Mouse (Mus musculus): Measurements from ENCODE around the gene Hps4.

The Hps4 gene

DNA sequence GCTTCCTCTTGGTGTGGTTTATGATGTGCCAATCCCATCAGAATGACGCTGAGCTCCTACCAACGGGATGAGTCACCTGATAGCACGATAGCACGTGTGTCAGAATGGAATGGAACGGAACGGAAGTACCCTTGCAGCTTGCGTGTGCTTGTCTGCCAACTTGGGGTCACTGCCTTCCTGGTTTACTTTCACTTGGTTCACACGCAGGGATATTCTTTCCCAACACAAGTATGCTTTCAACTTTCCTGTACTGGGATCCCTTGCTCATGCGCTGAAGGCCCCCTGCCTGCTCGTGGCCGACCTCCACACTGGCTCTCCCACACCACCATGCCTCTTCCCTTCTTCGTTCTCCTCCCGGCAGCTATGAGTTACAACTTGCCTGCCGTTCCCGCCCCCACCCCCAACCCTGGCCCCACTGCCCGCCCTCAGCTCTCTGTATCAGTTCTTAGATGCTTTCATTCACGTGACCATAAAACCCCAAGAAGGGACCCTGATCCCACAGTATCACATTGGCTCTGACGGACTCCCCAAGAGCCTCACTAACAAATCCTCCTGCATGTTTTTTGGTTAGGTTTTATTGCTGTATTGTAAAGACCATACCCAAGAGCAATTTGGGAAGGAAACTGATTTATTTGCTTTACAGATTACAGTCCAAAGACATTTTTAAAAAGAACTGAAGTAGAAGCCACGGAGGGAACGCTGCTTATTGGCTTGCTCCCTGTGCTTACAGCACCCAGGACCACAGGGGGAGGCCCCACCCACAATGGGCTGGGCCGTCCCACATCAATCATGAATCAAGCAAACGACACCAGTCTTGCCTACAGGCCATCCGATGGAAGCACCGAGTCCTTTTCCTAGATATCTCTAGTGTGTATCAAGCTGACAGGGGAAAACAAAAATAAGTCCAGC lies 18.0 kb upstream of the Hps4 start:
- DNase-seq: no peak

DNA sequence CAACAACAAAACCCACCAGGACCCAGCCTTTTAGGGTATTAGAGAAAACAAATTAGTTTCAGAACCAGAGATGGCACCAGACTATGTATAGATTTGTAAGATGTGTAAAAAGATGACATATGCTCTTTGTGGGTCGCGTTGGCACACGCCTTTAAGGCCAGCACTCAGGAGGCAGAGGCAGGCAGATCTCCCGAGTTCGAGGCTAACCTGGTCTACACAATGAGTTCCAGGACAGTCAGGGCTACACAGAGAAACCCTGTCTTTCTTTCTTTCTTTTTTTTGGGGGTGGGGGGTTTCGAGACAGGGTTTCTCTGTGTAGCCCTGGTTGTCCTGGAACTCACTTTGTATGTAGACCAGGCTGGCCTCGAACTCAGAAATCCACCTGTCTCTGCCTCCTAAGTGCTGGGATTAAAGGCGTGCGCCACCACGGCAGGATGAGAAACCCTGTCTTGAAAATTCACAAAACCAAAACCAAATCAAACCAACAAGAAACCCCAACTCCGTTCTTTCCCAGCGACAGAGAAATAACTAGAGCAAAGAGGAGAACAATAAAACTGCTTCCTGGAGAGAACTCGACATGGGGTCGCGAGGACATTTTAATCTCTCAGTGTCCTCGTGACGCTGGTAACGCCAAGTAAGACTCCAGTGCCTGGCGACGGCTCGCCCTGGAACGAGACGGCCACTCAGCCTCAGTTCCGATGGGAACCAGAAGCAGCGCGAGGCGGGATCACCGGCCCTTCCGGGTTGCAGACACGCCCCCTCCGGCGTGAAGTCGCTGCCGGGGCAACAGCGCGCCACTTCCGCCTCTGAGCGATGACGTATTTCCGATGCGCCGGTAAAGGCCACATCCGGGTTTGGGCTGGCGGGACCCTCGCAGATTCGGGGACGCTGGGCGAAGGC lies 17.1 kb upstream of the Hps4 start, which contains the start of gene Tfip11:
Gene Tfip11, plus strand, starts transcription at position 813 of the 900 bp plus-strand sequence.
- peak; percentile 98 for DNase-seq

- DNase-seq: no peak
These were observed 16.4 kb upstream of the Hps4 start for GRCm38 (mm10) chr5:112326446-112327009.

DNA sequence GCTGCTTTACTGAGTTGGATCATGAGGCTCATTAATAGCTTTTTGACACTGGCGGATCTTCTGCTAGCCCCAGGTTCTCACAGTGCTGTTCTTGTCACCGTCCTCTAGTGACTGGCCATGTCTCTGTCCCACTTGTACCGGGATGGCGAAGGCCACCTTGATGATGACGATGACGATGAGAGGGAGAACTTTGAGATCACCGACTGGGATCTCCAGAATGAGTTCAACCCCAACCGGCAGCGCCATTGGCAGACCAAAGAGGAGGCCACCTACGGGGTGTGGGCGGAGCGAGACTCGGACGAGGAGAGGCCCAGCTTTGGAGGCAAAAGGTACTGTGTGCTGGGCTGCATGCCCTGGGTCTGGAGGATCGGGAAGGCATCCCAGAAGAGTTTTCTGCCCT lies 15.0 kb upstream of the Hps4 start:
- no peak for DNase-seq

GRCm38 (mm10) chr5:112329805-112330564 lies 12.9 kb upstream of the Hps4 start:
- DNase-seq: no peak

DNA sequence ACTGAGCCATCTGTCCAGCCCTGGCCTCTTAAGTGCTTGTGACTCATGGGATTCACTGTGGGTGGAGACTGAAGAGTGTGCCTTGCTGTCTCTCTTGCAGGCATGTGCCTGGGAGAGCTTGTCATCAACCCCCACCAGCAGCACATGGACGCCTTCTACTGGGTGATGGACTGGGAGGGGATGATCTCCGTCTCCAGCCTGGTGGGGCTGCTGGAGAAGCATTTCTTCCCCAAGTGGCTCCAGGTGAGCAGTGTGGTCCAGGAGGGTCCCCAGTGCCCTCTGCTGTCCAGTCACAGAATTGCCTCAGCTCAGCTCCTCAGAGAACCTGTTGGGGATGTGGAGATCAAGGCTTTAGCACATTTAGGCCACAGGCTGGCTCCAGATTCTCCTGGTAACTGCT lies 7.4 kb upstream of the Hps4 start:
- peak; percentile 54 for DNase-seq

DNA sequence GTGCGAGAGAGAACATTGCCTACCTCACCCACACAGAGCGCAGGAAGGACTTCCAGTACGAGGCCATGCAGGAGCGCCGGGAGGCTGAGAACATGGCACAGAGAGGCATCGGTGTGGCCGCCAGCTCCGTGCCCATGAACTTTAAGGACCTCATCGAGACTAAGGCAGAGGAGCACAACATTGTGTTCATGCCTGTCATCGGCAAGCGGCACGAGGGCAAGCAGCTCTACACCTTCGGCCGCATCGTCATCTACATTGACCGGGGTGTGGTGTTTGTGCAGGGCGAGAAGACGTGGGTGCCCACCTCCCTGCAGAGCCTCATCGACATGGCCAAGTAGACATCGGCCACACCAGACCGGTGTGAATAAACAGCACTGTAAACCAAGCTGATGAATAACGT lies 5.9 kb upstream of the Hps4 start:
- DNase-seq: no peak

GRCm38 (mm10) chr5:112339215-112339614 lies 3.7 kb upstream of the Hps4 start:
- no peak for DNase-seq

GRCm38 (mm10) chr5:112343205-112343595 lies 317 bp downstream of the Hps4 start:
- no peak for DNase-seq

DNA sequence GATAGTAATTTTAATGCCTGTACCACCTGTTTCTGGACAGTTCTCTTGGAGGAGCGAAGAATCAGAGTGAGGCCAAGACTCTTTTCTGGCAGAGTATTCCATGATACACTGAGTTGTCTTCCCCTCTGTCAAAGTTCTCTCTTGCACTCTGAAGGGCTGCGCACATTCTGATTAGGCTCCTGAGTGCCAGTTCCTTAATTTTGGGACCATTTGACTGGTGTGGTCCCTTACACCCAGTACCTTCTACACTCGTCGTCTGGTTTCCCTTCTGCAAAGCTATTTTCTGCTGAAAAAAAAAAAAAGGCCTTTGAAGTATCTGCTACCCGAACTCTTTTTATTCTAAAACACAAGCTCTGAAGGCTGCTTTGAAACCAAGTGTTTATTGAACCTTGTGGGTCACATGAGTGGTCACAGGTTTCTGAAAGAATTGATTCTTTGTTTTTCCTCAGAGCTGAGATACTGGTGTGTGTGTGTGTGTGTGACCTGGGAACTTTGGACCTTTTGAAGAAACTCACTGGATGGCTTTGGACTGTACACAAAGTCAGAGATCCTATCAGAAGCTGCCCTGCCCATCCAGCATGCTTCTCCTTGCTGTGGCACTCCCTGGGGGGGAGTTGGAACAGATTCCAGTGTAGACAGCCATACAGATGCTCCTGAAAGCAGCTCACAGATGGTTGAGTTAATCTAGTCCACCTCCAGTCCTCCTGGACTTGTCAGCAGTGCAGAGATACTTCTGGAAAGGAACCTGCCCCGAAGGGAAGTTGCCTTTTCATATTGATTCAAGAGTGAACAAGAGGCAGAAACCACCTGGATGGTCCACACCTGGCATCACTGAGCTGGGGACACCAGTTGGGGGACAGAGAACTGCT lies 1.4 kb downstream of the Hps4 start:
- DNase-seq: no peak

DNA sequence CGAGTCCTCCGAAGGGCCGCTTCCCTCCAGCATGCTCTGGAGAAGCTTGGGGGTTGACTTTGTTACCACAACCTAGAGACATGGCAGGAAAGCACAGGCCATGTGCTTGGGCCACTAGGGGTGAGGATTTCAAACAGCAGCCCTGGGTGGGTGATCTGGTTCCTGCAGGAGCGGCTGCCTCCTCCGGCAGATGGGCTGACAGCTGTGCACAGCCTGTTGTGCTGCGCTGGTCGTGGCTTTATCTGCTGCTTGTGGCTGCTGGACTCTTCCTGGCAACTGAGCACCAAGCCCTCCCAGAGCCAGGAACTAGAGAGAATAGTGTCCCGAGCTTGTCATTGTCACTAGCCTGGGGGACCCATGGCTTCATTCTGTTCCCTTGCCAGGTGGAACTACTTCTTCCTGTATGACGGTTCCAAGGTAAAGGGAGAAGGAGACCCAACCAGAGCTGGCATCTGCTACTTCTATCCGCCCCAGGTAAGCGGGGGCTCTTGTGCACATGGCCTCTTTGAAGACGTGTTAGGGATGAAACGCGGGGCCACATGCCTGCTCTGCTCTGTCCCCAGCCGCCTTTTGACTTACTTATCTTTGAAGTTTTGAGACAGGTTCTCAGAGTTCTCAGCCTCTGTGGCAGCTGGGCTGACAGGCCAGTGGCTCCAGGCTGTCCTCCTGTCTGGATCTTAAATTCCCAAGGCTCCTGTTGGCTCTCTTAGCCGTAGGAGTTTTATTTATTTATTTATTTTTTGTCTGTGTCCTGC lies 3.5 kb downstream of the Hps4 start:
- DNase-seq: no peak

DNA sequence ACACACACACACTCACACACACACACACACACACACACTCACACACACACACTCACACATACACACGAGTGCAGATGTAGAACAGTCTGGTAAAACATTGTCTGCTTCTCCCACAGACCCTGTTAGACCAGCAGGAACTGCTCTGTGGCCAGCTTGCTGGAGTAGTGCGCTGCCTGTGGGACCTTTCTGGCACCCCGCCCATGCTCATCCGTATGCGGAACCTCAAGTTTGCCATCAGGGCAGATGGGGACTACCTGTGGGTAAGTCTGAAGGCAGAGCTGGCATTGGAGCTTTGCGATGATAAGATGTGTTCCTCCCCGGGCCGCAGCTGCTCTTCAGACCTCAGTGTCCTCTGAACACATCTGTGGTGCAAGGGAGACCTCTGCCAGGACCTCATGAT lies 6.3 kb downstream of the Hps4 start:
- no peak for DNase-seq

DNA sequence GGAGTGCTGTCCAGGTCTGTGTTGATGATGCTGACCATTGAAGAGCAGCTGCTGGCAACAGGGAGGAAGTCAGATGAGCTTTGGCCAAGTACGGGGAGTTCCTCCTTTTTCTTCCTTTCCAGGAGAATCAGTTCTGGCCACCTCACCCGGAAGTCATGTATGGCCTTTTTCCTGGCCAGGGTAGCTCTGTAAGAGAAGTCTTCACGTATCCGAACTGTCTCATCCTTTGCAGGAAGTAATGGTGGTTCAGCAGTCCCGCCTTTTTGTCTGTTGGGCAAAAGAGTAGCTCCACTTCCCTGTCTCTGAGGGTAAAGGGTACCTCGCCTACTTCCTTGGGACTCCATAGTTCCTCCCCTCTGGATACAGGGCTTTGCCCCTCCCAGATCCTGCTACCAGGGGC lies 12.6 kb downstream of the Hps4 start:
- DNase-seq: no peak

DNA sequence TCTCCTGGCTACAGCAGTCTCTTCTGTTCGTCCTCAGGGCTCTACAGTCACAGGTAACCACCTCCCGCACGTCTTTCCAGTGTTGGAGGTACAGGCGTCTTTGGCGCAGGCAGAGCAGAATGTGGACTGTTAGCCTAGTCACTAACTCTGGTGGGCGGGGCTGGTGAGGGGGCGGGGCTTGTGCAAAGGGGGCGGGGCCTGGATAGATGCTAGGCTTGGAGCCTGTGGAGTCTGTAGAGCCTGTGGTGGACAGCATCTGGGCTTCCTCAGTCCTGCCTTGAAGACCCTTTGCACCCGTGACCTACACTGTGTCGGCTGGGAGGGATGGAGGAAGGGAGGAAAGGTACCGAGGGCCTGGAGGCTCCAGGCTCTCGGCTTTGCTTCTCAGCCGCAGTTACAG lies 13.0 kb downstream of the Hps4 start, which contains the start of gene Gm6583:
Gene Gm6583, minus strand, starts transcription at position 124 of the 400 bp plus-strand sequence.
- no peak for DNase-seq

DNA sequence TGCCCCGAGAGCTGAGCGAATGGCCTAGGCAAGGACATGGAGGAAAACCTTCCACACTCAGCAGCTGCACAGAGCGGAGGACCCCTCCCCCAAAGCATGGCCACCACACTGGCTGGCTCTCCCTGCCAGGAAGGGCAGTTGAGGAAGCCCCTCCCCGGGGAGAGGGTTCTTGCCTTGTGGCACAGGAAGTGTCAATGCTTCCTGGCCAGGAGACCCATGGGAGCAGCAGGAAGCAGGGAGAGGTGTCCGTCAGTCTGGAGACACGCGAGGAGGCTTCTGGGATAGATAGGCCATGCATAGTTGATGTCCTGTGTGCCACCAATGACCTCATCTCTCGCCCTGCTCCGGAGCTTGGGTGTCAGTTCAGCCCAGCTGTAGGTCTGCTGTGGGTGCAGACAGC lies 13.4 kb downstream of the Hps4 start:
- no peak for DNase-seq

GRCm38 (mm10) chr5:112359520-112359919 lies 16.6 kb downstream of the Hps4 start:
- DNase-seq: no peak

DNA sequence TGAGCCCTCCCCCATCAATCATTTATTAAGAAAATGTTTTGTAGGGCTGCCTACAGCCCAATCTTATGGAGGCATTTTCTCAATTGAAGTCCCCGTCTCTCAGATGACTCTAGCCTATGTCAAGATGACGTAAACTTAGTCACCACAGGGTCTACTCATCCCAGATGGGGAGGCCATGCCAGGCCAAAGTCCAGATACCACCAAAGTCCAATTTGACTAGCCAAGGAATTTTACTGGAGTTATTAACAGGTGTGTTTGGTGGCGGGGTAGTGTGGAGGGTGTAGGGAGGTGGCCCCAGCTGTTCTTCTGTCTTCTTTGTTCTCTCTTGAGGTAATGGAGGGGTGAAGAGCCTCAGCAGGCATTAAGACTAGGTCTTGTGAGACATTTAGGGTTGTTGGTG lies 17.2 kb downstream of the Hps4 start:
- no peak for DNase-seq

- DNase-seq: no peak
These were observed 21.4 kb downstream of the Hps4 start for GRCm38 (mm10) chr5:112364184-112364797.

DNA sequence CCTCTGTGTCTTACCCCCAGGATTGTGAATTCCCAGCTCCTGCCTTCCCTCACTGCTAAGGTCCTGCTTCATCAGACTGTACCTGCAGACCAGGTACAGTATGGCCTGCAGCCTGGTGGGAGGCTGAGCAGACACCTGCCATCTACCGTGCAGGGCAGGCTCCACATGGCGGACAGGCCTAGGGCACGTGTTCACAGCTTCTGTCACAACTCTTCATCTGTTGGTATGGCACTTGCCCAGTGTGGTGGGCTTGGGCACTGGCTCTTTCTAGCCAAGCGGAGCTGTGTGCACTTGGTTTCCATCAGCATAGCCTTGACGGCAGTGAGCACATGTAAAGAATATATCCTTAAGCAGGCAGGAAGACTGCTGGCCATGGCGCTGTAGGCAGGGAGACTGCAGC lies 24.0 kb downstream of the Hps4 start:
- no peak for DNase-seq

- no peak for DNase-seq
These were observed 24.5 kb downstream of the Hps4 start for GRCm38 (mm10) chr5:112367338-112367737.
